Mouse (Mus musculus) ovary, adult 18-20 months (tissue): ENCODE results near the gene Pdlim7.
A peak's percentile ranks its signal among the peaks of the same experiment; 100 is the strongest.

Experiments
- DNase-seq: peaks from one replicate; pipeline ENCODE4 v3.0.0; 2022; ENCODE audit warnings: low spot score, mixed read lengths

The Pdlim7 gene

GRCm38 (mm10) chr13:55486029-55486794 is 27.3 kb downstream of the Pdlim7 start:
- no peak for DNase-seq

DNA sequence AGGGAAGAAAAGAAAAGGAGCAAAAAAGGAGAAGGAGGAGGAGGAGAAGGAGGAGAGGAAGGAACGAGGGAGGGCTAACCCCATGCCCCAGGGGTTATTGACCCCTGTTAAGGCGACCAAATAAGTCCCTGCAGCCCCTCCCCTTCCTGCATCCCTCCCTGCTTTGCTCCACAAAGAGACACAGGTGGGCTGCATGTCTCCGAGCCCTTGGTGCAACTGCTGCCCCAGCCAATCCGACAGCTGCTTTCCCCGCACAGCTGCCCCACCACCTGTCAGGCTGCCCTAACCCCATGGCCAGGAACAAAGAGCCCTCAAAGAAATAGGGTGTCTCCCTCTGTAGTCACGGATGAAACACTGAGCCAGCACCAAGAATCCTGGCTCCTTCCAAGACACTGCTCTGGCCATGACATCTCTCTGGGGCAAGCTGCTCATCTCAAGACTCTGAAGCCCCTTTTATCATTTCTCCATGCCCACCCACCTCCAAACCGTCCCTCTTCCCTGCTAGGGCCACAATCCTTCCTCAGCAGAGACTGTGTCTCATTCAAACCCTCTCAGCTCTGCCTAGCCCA is 28.9 kb downstream of the Pdlim7 start:
- no peak for DNase-seq

GRCm38 (mm10) chr13:55483593-55483992 is 29.9 kb downstream of the Pdlim7 start:
- DNase-seq = no peak

- no peak for DNase-seq
Measured at GRCm38 (mm10) chr13:55483071-55483470, 30.4 kb downstream of the Pdlim7 start.

DNA sequence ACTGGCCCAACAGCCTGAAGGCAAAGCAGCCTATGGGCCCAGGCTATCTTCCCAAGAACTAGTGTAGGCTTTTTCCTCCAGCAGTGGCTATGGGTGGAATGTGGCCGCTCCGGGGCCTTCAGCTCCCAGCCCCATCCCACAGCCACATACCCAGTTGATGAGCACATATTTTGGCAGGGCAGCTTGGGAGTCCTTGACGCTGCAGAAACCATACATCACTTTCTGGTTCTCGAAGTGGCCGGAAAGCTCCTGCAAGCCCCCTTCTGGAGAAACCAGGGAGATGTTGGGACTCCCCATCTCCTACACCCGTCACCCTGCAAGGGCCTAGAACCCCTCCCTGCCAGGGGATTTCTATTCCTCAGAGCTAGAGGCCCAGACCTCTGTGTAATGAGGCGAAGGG is 30.9 kb downstream of the Pdlim7 start:
- no peak for DNase-seq

GRCm38 (mm10) chr13:55479929-55480328 is 33.5 kb downstream of the Pdlim7 start:
- no peak for DNase-seq

DNA sequence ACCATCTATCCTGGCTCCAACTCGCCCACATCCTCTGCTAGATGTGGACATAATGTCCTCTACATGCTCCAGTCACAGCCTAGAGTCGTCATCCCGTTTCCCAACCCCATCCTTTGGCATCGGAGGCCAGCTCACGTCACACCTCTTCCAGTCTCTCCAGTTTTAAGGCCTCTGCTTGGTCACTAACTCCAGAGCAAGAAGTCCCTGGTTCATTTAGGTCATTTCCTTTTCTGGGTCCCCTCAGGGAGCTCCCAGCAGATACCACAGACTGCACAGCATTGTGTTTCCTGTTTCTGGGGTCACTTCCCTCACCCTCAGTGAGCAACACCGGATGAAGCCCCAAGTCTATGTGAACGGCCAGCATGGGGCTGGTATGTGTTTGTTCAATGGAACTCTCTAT is 34.5 kb downstream of the Pdlim7 start:
- DNase-seq = no peak

GRCm38 (mm10) chr13:55478036-55478435 is 35.4 kb downstream of the Pdlim7 start:
- no peak for DNase-seq

DNA sequence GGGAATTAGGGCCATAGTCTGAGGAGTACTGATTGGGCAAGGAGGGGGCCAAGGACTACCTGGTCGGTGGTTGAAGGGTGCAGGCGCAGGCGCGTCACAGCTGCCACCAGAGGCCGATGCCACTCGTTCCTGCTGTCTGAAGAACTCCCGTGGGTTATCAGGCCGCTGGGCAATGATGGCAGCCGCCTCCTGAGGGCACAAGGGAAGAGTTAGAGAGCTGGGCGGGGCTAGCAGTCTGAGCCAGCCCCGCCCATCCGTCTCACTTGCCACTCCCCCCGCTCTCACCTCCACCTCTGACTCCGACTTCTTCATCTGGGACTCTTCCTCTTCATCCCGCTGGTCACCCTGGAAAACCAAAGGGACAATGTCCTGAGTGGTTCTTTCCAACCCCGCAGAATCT is 36.0 kb downstream of the Pdlim7 start:
- DNase-seq = no peak

- DNase-seq = no peak
Measured at GRCm38 (mm10) chr13:55476256-55476655, 37.2 kb downstream of the Pdlim7 start.

DNA sequence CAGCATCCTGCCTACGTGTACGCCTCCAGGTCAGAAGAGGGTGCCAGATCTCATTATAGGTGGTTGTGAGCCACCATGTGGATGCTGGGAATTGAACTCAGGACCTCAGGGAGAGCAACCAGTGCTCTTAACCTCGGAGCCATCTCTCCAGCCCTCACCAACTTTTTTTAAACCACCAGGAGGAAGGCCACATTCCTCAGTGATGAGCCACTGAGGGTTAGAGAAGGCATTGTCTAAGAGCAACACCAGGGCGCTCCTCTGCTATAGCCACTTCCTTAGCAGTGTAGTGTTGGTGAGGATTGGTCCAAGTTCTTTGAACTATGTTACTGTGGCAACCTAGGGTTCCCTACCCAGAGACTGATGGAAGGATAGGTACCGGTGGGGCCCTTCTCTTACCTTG is 37.7 kb downstream of the Pdlim7 start:
- DNase-seq = no peak

GRCm38 (mm10) chr13:55474621-55475069 is 38.8 kb downstream of the Pdlim7 start:
- no peak for DNase-seq

DNA sequence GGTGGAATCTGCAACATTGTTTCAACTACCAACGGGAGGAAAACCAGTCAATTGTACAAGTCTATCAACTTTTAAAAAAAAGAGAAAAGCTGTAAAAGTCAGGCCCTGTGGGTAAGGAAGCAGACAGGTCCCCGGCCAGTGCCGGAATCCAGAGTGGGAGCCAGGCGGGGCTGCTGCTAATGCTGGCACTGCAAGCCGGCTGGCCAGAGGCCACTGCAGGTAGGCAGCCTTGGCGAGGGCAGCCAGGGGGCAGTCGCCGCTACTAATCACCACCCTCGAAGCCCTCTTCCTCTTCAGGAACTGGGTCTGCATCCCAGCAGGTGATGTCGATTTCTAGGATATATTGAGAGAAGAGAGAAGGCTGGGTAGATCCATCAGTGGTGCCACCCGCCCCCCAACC is 39.5 kb downstream of the Pdlim7 start:
- no peak for DNase-seq

DNA sequence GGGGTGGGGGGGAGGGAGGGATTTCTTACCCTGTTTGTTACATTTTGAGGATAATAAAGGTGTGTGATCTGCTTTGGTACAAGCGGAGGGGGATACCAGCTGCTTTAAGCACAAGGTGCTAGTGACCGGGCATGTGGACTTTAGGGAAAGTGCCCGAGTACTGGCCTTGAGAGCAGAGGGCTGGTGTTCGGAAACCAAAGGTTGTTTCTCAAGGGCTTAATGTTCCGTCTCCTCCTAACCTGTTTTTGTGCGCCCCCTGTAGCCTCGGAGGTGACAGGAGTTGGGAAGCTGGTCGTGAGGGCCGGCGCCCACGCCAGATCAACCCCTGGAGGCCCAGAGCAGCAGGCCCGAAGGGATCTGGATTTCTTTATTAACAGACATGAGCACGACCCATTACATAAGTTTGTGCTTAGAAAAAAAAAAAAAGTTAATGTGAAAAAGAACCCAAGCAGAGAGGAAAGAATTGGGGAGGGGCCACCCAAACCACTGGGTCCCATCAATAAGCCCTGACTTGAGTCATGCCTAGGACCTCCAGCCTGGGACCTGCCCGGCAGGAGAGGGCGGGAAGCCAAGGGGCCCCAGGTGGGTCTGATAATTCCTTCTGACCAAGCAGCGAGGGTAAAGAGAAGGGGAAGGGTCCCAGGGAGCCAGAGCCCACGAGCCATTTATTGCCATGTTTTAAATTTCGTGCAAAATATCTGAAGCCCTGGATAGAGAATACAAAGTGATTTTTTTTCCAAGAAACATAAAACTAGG is 40.2 kb downstream of the Pdlim7 start:
- no peak for DNase-seq

GRCm38 (mm10) chr13:55472132-55473022 is 41.1 kb downstream of the Pdlim7 start:
- no peak for DNase-seq

GRCm38 (mm10) chr13:55471819-55472131 is 41.7 kb downstream of the Pdlim7 start:
- DNase-seq = no peak

DNA sequence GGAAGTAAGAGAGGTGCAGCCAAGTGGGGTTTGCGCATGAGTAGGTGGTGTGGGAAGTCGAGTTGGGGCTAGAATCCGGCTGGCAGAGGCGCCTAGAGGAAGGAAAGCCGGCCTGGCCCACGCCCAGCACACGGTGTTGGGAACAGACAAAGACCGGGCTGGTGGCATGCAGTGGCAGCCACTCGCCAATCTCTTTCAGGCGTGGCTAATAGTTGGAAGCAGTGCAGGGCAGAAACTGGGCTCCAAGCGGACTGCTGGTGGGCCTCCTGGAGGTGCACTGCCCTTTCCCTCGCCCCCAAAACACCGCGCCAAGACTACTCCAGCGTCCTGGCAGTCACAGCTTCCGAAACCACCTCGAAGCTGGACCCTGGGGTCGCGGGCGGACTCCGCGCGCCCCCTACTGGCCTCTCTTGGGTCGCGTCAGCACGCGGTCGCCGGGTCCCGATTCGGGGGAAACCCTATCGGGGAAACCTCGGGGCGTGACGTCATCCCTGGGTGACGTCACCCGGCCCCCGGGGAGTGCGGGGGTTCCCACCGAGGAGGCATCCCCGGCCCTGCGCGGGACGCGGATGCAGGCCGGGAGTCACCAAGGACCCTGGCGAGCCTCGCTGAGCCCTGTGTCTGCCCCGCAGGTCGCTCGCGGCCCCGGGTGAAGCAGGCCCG is 42.2 kb downstream of the Pdlim7 start:
- DNase-seq = peak; percentile 64

DNA sequence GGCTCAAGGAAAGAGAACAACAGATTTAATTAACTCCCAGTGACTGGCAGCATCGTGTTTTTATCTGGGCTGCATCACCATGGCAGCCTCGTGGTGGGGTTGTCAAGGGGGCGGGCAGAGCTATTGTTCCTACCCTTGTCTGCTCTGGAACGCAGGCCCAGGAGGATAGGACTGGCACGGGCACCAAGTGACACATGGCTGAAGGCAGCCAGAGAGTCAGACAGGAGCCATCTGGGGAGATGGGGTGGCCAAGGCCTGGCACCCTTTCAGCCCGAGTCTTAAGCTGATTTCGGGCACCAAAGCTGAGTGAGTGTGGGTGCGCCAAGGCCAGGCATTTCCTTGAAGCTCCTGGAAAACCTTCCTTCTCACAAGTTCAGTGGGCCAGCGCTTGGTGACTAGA is 43.1 kb downstream of the Pdlim7 start:
- DNase-seq = no peak

DNA sequence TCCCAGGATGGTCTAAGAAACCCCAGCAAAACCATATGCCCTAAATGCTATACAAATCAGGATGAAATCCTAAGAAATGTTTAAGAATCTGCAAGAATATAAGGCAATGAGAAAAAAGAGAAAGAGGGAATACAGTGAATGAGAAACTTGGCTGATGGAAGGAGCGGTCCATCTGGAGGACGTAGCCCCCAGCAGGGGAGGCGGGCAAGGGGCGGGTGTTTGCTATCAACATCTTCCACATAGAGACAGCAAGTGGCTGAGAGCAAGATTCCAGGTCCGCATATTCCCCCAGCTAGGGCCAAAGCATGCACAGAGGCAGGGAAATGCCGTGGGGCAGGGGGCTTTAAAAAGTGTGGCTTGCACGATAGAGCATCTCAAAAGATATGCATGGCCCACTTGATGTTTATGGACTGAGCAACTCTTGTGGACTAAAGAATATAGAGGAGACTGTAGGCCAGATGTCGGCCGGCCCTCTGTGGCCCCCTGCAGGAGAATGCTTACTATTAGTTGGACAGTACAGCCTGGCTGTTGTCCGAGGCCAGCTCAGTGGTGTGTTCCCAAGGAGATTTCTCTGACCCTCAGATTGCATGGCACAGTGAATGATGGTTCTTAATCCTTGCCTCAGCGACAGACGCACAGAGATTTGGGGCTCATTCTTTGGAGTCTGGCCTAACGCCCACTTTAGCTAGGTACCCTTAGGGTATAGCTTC is 44.5 kb downstream of the Pdlim7 start:
- DNase-seq = peak; percentile 50

DNA sequence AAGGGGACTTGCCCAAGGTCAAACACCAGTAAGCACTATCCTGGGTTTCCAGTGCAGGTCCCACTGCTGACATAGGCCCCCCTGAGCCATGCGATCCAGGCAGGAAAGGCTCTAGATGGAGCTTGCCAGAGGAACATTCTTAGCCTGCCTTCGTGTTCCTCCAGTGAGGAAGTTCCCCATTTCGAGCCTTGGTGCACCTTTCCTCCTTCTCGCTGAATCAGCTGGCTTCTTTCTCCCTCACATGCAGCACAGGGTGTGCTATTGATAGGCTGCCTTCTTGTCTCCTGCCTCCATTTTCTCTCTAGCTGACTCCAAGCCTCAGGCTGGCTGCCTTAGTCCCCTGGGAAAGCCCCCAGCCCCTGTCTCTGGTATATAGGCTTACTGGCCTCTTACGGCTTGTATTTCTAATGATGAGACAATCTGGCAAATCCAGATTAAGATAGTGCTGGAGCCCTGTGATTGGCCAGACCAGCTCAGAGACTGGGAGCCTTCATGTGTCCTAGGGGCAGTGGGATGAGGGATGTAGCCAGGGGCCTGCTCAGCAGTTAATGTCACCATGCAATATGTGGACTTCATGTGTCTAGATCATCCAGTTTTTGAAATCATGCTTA is 47.5 kb downstream of the Pdlim7 start:
- DNase-seq = no peak

- no peak for DNase-seq
Measured at GRCm38 (mm10) chr13:55465184-55465583, 48.3 kb downstream of the Pdlim7 start.
